Mouse (Mus musculus): ENCODE measurements around the gene Psma2. TPM values are rescaled to one million over a fixed set of nuclear protein-coding genes. Genes with fewer than 3 reads are reported as not detected.

Psma2 gene
- polyA plus RNA-seq, 1 experiment from 2014 or later = 181 TPM

- Histone ChIP-seq H3K9me3 (no peaks in the 10 kb centered on the region), H3K4me3 (no peak overlapping the region), H3K4me2 (replicated peaks) (no peak overlapping the region), H3K27me3 (no peaks in the 10 kb centered on the region), H3K4me1 (no peaks in the 10 kb centered on the region), H3K36me3 (no peaks in the 10 kb centered on the region), H3K27ac (no peak overlapping the region), H3K9ac (no peak overlapping the region)
- WGBS = 83% methylated on average over 4 of the region's 4 CpGs
- no peak for ATAC-seq (ENCODE audit: insufficient number of reproducible peaks, insufficient read depth, low FRiP score, low TSS enrichment)
Observed at GRCm38 (mm10) chr13:14667107-14667506, 54.1 kb downstream of the Psma2 start.

GRCm38 (mm10) chr13:14670342-14670741 lies 57.3 kb downstream of the Psma2 start:
- Histone ChIP-seq H3K27me3 (no peaks in the 10 kb centered on the region), H3K4me3 (no peak overlapping the region), H3K36me3 (no peaks in the 10 kb centered on the region), H3K9me3 (no peaks in the 10 kb centered on the region), H3K9ac (no peak overlapping the region), H3K27ac (no peak overlapping the region), H3K4me2 (replicated peaks) (no peak overlapping the region), H3K4me1 (no peaks in the 10 kb centered on the region)
- ATAC-seq (ENCODE audit: insufficient number of reproducible peaks, insufficient read depth, low FRiP score, low TSS enrichment) = no peak
- WGBS = 26% methylated on average over 2 of the region's 2 CpGs

GRCm38 (mm10) chr13:14688955-14689354 lies 75.9 kb downstream of the Psma2 start:
- no peaks in the 10 kb centered on the region for H3K27me3 ChIP-seq
- H3K4me3 ChIP-seq = no peak overlapping the region
- 71% methylated on average over 3 of the region's 3 CpGs for WGBS

GRCm38 (mm10) chr13:14716801-14717200 lies 103.8 kb downstream of the Psma2 start:
- Histone ChIP-seq H3K4me3 (no peak overlapping the region), H3K9me3 (no peaks in the 10 kb centered on the region), H3K4me1 (no peaks in the 10 kb centered on the region), H3K36me3 (no peaks in the 10 kb centered on the region), H3K4me2 (replicated peaks) (no peak overlapping the region), H3K27ac (no peak overlapping the region), H3K27me3 (no peaks in the 10 kb centered on the region), H3K9ac (no peak overlapping the region)
- 84% methylated on average over 2 of the region's 2 CpGs for WGBS
- ATAC-seq (ENCODE audit: insufficient number of reproducible peaks, insufficient read depth, low FRiP score, low TSS enrichment) = no peak

More at GRCm38 (mm10) chr13:14688955-14689354, 75.9 kb downstream of the Psma2 start:
- Histone ChIP-seq H3K4me1 (no peaks in the 10 kb centered on the region), H3K27ac (no peak overlapping the region), H3K9ac (no peak overlapping the region), H3K9me3 (no peaks in the 10 kb centered on the region), H3K36me3 (no peaks in the 10 kb centered on the region), H3K4me2 (replicated peaks) (no peak overlapping the region)
- no peak for ATAC-seq (ENCODE audit: insufficient number of reproducible peaks, insufficient read depth, low FRiP score, low TSS enrichment)

- ATAC-seq (ENCODE audit: insufficient number of reproducible peaks, insufficient read depth, low FRiP score, low TSS enrichment) = no peak
- no peaks in the 10 kb centered on the region for H3K27me3 ChIP-seq
- no peaks in the 10 kb centered on the region for H3K36me3 ChIP-seq
- H3K9me3 ChIP-seq = no peaks in the 10 kb centered on the region
- H3K4me1 ChIP-seq = no peaks in the 10 kb centered on the region
- no peak overlapping the region for H3K4me2 ChIP-seq (replicated peaks)
- no peak overlapping the region for H3K27ac ChIP-seq
- H3K9ac ChIP-seq = no peak overlapping the region
- H3K4me3 ChIP-seq = no peak overlapping the region
- 53% methylated on average over 3 of the region's 3 CpGs for WGBS
Observed at GRCm38 (mm10) chr13:14717755-14718154, 104.7 kb downstream of the Psma2 start.

Other genes with a start within 250 kb of the Psma2 start
- gene Hecw1, start 90.0 kb upstream of the Psma2 start, polyA plus RNA-seq (2016; fragmentation: Nextera tagmentation; extraction: Ambion mirVana) = 2.9 and 4.1 TPM in 2 replicates
- 116 and 117 TPM in 2 replicates for gene Mrpl32, start 75 bp upstream of the Psma2 start, polyA plus RNA-seq (2016; fragmentation: Nextera tagmentation; extraction: Ambion mirVana)
- gene AW209491, start 16.9 kb downstream of the Psma2 start, polyA plus RNA-seq (2016; fragmentation: Nextera tagmentation; extraction: Ambion mirVana) = 30.4 and 30.6 TPM in 2 replicates